Mouse (Mus musculus): ENCODE measurements around the gene Lactbl1.

DNA sequence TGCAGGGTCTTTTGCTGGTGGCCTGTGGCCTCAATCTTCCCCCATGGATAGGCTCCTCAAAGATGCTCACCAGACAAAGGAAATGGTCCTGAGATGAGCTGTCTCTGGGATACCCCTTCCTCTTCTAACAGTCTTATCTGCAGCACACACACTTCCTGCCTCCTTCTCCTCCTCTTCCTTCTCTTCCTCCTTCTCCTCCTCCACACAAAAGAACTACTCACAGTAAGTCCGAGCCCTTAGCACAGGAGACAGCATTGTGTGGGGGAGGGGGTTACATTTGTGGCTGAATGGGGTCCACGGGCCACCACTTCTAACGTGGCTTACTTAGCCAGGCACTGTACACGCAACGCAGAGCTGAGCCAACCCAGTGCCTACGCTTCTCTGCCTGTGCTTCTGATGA is 30.6 kb downstream of the Lactbl1 start:
- TF ChIP-seq CTCF (IDR thresholded peaks at IDR 0.05; ENCODE audit: insufficient read depth, low read length) (no peak), POLR2A (IDR thresholded peaks at IDR 0.05; ENCODE audit: borderline replicate concordance, extremely low read depth, low read depth, low read length) (no peak)

All from lung, adult 2 months (tissue).